Mouse (Mus musculus): ENCODE measurements at regions not wholly inside any gene's neighbourhood (a gene's known extent, or its start where the extent isn't known, plus 50 kb on each side); places are given as distances from the start of the nearest gene placed in this dataset.

DNA sequence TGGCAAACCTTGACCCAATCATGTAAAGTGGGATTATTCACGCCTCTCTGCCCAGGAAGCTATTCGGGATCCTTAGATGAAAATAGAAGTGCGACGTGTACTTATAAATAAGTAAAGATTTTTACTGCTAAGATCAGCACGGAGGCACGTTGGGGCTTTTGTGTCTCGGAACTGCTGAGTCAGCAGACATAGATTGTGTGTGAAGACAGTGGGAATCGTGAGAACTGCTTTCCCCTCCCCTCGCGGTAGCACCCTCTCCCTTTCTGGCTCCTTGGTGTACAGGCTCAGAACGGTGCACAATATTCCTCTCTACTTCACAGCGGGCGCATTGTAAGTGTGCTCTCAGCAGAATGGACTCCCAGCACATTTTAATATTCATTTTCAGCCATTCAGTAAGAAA, 138.7 kb downstream of the Nhlrc3 start:
- H3K36me3 ChIP-seq (ENCODE audit: control insufficient read depth, insufficient read depth, low read length): no peaks in the 10 kb centered on the region
- H3K79me2 ChIP-seq (ENCODE audit: control insufficient read depth, insufficient read depth, low read length): no peaks in the 10 kb centered on the region
- 85% methylated on average over 13 of the region's 13 CpGs for WGBS
- H3K4me3 ChIP-seq (ENCODE audit: insufficient read depth, low read depth, low read length): no peak overlapping the region
- no peaks in the 10 kb centered on the region for H3K27me3 ChIP-seq (ENCODE audit: control insufficient read depth, insufficient read depth, low read length)
- TF ChIP-seq POLR2A (IDR thresholded peaks at IDR 0.05; ENCODE audit: extremely low read depth, insufficient read depth, low read length) (no peak), CTCF (IDR thresholded peaks at IDR 0.05; ENCODE audit: low read depth, low read length) (no peak)
- no peak overlapping the region for H3K9ac ChIP-seq (ENCODE audit: low read depth, low read length)
- no peaks in the 10 kb centered on the region for H3K4me1 ChIP-seq (ENCODE audit: control insufficient read depth, insufficient read depth, low read length)
- no peak overlapping the region for H3K27ac ChIP-seq (replicated peaks; ENCODE audit: insufficient read depth, low read depth, low read length)
- no peak for DNase-seq (ENCODE audit: extremely low read depth, low read depth, low spot score)

DNA sequence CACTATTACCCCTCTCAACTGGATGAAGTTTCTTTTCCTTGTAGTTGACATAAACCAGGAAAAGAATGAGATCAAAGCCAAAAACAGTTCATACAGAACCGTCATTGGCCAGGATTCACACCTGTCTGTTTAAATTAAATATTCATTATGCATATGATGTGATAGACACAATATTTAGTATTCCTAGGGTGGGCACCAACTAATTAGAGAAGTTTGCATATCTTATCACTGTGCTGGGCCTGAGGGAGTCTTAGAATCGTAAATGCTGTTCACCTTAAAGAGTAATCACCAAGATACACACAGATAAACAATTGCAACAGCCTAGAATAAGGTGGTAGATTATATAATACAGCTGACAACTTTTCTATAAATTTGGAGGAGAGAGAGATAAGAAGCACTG, 147.7 kb downstream of the Nhlrc3 start:
- DNase-seq (ENCODE audit: extremely low read depth, low read depth, low spot score): no peak
- H3K27ac ChIP-seq (replicated peaks; ENCODE audit: insufficient read depth, low read depth, low read length): no peak overlapping the region
- H3K9ac ChIP-seq (ENCODE audit: low read depth, low read length): no peak overlapping the region
- TF ChIP-seq CTCF (IDR thresholded peaks at IDR 0.05; ENCODE audit: low read depth, low read length) (no peak), POLR2A (IDR thresholded peaks at IDR 0.05; ENCODE audit: extremely low read depth, insufficient read depth, low read length) (no peak)
- H3K4me3 ChIP-seq (ENCODE audit: insufficient read depth, low read depth, low read length): no peak overlapping the region
- no peaks in the 10 kb centered on the region for H3K36me3 ChIP-seq (ENCODE audit: control insufficient read depth, insufficient read depth, low read length)
- no peaks in the 10 kb centered on the region for H3K4me1 ChIP-seq (ENCODE audit: control insufficient read depth, insufficient read depth, low read length)
- WGBS: 71% methylated on average over 2 of the region's 2 CpGs
- H3K27me3 ChIP-seq (ENCODE audit: control insufficient read depth, insufficient read depth, low read length): no peaks in the 10 kb centered on the region
- H3K79me2 ChIP-seq (ENCODE audit: control insufficient read depth, insufficient read depth, low read length): no peaks in the 10 kb centered on the region
